Mouse (Mus musculus) C2C12 (cell line): ENCODE data around the gene Rcan1.

Experiments
- MAX ChIP-seq: IDR thresholded peaks from one replicate; pipeline ENCODE4 v1.6.1; 2011; ENCODE audit warnings: mild to moderate bottlenecking, control low read depth
- MYOD1 ChIP-seq: IDR thresholded peaks from one replicate; pipeline ENCODE4 v1.6.1; 2011; ENCODE audit warnings: low read depth; ENCODE audit not compliant: control insufficient read depth, insufficient read length

DNA sequence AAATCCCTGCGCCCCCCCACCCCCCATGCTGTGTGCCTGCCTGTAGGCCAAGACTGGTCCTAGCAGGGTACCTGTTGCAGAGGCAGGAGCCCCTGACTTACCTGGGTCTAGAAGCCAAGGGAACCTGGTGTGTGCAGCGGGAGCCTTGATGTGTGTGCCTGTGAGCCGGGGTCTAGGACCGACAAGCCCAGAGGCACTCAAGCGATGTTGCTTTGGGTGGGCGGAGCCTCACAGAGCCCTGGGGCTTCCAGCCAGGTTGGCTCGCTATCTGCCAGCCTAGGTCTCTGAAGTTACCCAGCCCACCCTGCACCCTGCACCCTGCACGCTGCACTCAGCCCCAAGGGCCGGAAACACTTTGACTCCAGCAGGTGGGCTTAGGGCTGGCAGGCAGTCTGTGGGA is 111.9 kb downstream of the Rcan1 start:
- TF ChIP-seq MYOD1 (no peak), MAX (no peak)
